In genomic region chr2:10048461-10048860, GRCm38 (mm10) we compare ENCODE assay signal across 8 mouse cellular contexts. TPM values are rescaled to one million over a fixed set of nuclear protein-coding genes. Genes with fewer than 3 reads are reported as not detected.
DNase-seq lines count a peak whose midpoint lies in the region; ATAC-seq lines count a peak whose summit lies in the region.

Gene Taf3, minus strand, starts transcription at chr2:10048596.

- peak within 1 kb of the TSS; percentile 98 for H3K4me3 ChIP-seq in hindbrain, embryonic 11.5 days (ENCODE audit: low read depth, low read length)

- H3K27me3 ChIP-seq in hindbrain, embryonic 11.5 days (ENCODE audit: control insufficient read depth, insufficient read depth, low read length) = no peaks in the 10 kb centered on the region

- H3K9me3 ChIP-seq in hindbrain, embryonic 11.5 days (ENCODE audit: control insufficient read depth, low read length) = no peaks in the 10 kb centered on the region

- 0 out of 2 replicates have a peak within 1 kb of the TSS, but pooled peaks have one; percentile 7 for H3K27ac ChIP-seq in hindbrain, embryonic 11.5 days (ENCODE audit: low read depth, low read length)

- H3K4me2 ChIP-seq in hindbrain, embryonic 11.5 days (replicated peaks; ENCODE audit: low read depth, low read length) = peak within 1 kb of the TSS; percentile 58

- WGBS in hindbrain, embryonic 11.5 days = 0% methylated on average over 29 of the region's 36 CpGs

- H3K9ac ChIP-seq in hindbrain, embryonic 11.5 days (ENCODE audit: low read depth, low read length) = peak within 1 kb of the TSS; percentile 72

- peak; percentile 83 for ATAC-seq in frontal cortex, adult (ENCODE audit: low TSS enrichment)
- ATAC-seq in hindbrain, embryonic 11.5 days (ENCODE audit: low FRiP score) = peak; percentile 96

- H3K4me1 ChIP-seq in hindbrain, embryonic 11.5 days (replicated peaks; ENCODE audit: control insufficient read depth, insufficient read depth, low read length) = no peaks in the 10 kb centered on the region

- peak; percentile 68 for DNase-seq in MEL-GATA-1-ER (ENCODE audit: extremely low read depth, low read depth)
- DNase-seq in cerebellum, adult 8-10 months = peak; percentile 92
- peak; percentile 93 for DNase-seq in hindbrain, embryonic 11.5 days (ENCODE audit: low spot score)
- DNase-seq in layer of hippocampus, postnatal 10 days (ENCODE audit: low spot score in 2 of 2) = peak; percentile 92 to 96
- DNase-seq in lung, postnatal 10 days = peak; percentile 97
- DNase-seq in ovary, postnatal 36 days (ENCODE audit: low spot score) = peak; percentile 92
- DNase-seq in thymus, postnatal 25 days = peak; percentile 94

- H3K36me3 ChIP-seq in hindbrain, embryonic 11.5 days (ENCODE audit: control insufficient read depth, insufficient read depth, low read length) = no peaks in the 10 kb centered on the region

RNA-seq across cellular contexts. Expression of gene Taf3, which starts in this region (rescaled TPM):
- 18.3 and 18.9 TPM in 2 replicates for polyA plus RNA-seq in hindbrain, embryonic 11.5 days (2014; fragmentation: Nextera tagmentation; extraction: Ambion mirVana)
- total RNA-seq in layer of hippocampus, postnatal 10 days (2021) = 10 to 100 TPM; 10.5 to 11.4 TPM

Comparison
In these comparisons a context has a peak if more than half of its experiments do, and no peak if none do; other contexts are left out.
1. Peak in every context shown above with its lines: DNase-seq, ATAC-seq, H3K4me3 ChIP-seq and H3K27ac ChIP-seq.